Mouse (Mus musculus): ENCODE data around the gene Snx25.
A peak's percentile ranks its signal among the peaks of the same experiment; 100 is the strongest.
"Not testable (repeated sequence)": the region's sequence is repeated elsewhere in the genome, so short reads cannot be mapped to it uniquely, and the experiment has no call there.

Gene Snx25

DNA sequence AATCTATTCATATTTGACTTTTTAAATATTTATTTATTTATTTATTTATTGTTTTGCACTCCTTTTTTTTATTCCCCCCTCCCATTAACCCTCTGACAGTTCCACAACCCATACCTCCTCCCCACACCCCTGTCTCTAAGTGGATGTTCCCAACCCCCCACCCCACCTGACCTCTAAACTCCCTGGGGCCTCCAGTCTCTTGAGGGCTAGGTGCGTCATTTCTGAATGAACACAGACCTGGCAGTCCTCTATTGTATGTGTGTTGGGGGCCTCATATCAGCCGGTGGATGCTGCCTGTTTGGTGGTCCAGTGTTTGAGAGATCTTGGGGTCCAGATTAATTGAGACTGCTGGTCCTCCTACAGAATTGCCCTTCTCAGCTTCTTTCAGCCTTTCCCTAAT, 16.4 kb downstream of the Snx25 start:
- not testable (repeated sequence) for DNase-seq

DNA sequence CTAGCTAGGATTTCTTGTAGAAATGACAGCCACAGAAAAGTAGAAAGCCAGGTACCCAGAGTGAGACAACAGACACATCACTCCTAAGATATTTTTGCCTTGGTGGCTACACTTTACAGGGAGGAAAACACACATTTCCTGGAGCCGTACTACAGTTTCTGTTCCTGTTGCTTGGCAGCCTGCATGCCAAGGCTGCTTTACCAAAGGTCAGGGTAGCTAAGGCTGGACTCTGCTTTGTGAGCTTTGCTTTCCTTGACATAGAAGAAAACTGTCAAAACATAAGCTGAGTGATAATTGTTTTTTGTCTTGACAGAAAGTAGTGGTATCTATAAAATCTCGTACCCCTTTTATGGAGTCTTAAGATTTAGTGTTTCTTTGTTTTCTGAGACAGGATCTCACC, 21.5 kb downstream of the Snx25 start:
- no peak for DNase-seq

DNA sequence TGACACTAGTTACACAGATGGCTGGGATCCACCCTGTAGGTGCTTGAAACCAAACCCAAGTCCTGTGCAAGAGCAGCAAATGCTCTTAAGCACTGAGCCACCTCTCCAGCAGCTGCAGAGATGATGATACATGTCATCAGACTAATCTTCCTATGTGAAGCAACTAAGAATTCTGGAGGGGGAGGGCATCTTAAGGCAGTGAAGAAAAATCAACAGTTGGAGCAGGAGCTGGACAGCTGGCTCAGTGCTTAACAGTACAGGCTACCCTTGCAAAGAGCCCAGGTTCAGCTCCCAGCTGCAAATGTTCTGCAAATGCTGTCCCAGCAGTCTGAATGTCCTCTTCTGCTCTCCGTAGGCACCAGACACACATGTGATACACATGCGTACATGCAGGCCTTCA, 29.5 kb downstream of the Snx25 start:
- no peak for DNase-seq

- no peak for DNase-seq
Observed at GRCm38 (mm10) chr8:46119176-46119575, 32.8 kb downstream of the Snx25 start.

- DNase-seq, result no peak
Observed at GRCm38 (mm10) chr8:46117172-46117571, 34.8 kb downstream of the Snx25 start.

DNA sequence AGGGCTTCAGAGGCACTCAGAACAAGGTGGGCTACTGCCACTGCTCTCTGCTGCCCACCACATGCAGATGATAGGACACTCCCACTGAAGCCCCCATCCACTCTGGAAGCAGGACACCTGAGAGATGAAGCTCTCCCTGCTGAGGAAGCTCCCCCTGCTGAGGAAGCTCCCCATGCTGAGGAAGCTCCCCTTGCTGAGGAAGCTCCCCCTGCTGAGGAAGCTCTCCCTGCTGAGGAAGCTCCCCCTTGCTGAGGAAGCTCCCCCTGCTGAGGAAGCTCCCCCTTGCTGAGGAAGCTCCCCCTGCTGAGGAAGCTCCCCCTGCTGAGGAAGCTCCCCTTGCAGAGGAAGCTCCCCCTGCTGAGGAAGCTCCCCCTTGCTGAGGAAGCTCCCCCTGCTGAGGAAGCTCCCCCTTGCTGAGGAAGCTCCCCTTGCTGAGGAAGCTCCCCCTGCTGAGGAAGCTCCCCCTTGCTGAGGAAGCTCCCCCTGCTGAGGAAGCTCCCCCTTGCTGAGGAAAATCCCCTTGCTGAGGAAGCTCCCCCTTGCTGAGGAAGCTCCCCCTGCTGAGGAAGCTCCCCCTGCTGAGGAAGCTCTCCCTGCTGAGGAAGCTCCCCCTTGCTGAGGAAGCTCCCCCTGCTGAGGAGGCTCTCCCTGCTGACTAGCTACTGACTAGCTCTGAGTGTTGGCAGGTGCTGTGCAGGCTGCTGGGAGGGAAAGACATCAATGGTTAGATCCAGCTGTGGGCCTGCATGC, 38.4 kb downstream of the Snx25 start:
- peak in 1 of 2 experiments; percentile 19 for DNase-seq

GRCm38 (mm10) chr8:46107690-46108089, 44.3 kb downstream of the Snx25 start:
- no peak for DNase-seq

GRCm38 (mm10) chr8:46103434-46103833, 48.5 kb downstream of the Snx25 start:
- no peak for DNase-seq

DNA sequence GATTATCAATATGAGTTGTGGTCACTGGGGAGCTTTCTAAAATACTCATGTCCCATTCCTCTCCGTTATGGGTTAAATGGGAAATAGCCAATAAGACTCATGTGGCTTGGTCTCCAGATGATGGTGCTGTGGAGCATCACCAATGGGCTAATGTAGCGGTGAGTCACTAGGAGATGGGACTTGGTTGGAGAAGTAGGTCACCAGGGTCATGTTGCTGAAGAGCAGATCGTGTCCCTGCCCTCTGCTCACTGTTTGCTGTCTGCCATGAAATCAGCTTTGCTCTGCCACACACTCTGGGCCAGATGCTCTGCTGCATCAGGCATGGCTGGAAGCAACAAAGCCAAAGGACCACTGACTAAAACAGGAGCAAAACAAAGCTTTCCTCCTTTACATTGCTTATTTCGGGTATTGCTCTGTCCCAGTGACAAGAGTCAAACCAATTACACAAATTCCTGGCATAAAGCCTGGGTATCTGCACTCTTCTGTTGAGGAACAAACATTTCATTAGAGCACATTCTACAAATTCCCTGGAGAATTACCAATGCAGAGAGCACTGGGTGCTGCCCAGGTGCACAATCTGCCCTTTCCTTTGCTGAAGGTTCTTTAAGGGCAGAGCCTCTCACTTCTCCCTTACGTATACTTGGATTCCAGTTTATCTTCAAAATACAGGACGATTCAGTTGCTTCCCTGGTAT, 59.1 kb downstream of the Snx25 start:
- DNase-seq, result no peak

DNA sequence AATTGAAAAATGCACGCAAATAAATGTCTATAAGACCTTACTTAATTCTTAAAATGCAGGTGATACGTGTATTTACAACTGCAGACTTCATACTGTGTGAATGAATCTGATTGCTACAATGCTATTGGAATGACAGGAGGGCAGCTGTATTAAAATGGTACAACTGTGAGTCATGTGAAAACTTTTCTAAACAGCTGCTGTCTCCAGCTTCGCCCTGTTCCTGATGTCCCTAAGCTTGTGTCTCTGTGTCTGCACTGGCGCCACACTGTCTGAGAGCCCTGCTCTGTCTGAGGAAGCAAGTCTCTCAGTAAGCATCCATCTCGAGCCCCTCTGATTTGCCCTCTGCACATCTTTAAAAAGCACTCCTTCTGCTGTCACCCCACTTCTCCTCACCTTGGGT, 68.8 kb downstream of the Snx25 start:
- DNase-seq, result no peak

DNA sequence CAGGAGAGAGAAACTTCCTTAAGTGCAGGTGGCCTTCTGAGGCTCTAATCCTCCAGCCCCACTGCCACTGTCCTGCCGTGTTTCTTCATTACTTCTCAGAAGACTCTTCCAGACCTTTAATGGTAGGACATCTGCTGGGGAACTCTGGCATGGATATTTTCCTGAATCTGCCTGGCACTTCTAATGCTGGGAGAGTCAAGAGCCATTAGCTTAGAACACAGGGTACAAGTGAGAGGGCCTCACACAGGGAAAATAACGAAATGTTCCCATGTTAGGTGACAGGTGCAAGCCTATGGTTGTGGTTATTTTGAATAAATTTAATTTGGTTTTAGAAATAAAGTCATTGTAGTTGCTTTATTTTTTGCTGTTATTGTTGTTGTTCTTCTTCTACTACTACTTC, 70.9 kb downstream of the Snx25 start:
- DNase-seq, result no peak

- DNase-seq, result no peak
Observed at GRCm38 (mm10) chr8:46078866-46079265, 73.1 kb downstream of the Snx25 start.

GRCm38 (mm10) chr8:46075223-46075622, 76.7 kb downstream of the Snx25 start:
- DNase-seq, result no peak

- DNase-seq, result no peak
Observed at GRCm38 (mm10) chr8:46073540-46074140, 78.3 kb downstream of the Snx25 start.

- no peak for DNase-seq
Observed at GRCm38 (mm10) chr8:46072798-46073197, 79.2 kb downstream of the Snx25 start.

DNA sequence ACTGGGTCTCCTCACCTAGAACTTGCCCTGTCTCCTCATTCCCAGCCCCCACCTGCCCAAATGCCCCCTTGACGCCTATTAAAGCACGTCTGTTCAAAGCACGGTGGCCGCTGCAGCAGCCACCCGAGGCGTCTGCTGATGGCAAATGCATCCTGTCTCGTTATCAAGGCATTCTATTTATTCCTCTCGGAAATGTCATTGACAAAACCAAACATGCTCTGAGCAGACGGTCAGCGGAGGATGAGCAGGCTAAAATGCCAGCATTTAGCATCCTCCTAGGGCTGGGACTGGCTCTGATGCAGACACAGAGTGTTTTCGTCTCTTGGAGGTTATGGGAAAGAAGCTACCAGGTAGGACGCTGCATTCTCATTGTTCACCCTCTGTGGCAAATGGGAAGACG, 111.7 kb downstream of the Snx25 start:
- no peak for DNase-seq

DNA sequence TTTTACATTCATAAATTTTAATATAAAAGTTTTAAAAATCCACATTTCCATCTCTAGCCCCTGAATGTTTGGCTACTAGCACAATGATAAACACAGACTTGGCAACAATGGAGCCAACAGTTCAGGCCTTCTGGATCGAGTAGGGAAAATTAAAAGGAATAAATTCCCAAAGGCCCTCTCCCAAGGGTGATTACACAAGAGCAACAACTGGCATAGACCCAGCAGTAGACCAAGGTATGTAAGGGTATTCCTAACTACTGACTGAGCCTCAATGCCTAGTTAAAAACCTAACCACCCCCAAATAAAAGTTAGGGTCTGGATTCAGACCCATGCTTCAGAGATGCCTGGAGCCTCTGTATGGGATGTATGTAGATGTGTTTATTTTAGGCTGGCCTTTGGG, 112.3 kb downstream of the Snx25 start:
- no peak for DNase-seq

DNA sequence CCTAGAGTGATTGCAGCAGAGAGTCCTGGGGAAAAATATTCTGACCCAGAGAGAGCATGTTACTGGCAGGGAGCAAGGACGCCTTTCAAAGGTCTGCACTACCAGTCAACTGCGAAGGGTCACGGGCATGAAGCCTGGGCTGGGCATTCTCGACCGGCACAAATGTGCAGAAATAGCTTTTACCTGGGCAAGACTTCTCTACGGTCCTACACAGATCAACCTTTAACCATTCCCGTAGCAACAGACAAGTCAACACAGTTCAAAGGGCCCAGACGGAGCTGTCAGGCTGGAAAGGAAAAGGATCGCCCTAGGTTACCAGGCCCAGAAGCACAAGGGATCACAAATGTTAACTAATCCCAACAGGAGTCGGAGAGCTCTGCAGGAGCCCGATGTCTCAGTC, 115.7 kb downstream of the Snx25 start:
- DNase-seq, result peak in 1 of 2 experiments; percentile 21

GRCm38 (mm10) chr8:46024392-46024791, 127.6 kb downstream of the Snx25 start:
- peak in 1 of 2 experiments; percentile 27 for DNase-seq

DNA sequence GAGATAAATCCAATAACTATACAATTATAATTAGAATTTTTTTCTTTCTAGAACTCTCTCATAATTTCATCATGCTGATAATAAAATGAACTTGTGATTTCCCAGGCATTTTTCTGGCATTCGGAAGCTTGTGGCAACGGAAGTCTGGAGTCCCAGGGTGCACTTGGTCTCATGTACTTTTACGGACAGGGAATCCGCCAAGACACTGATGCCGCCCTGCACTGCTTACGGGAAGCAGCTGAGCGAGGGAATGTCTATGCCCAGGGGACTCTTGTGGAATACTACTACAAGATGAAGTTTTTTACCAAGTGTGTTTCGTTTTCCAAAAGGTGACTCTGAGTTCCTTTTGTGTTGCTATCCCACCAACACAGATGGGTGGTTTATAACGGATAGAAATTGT, 129.2 kb downstream of the Snx25 start:
- no peak for DNase-seq

DNA sequence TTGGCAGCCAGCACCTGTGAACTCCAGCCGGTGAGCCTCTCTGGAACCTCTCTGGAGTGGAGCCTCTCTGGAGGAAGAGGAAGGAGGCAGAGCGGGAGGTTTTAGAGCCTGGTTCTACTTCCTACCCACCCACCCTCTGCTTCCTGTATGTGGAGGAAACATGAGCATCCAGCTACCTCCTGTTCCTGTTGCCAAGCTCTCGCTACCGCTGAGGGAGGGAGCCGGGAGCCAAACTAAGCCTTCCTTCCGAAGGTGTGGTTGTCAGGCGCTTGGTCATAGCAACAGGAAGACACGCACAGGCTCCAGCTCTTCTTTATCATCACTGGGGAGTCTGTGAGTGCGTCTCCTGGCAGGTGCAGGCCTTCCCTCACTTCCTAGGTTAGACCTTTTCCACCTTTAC, 129.8 kb downstream of the Snx25 start:
- DNase-seq, result no peak

- DNase-seq, result peak; percentile 44 to 59
Observed at GRCm38 (mm10) chr8:46010746-46011680, 140.9 kb downstream of the Snx25 start.

DNA sequence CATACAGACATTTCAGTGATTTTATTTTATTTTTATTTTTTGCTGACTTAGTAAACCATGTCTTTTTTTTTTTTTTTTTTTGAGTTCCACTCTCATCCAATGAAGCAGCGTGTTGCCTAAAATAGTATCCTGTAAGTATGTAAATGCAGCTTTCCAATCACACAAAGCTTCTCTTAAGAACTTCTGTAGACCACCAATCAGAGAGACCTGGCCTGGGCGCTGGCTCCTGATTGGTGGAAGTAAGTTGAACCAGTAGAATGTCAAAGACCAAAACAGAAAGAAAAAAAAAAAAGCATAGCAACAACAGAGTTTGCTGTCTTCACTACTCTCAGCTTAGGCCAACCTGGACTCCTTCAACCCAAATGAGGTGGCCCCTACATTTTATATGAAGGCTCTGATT, 141.7 kb downstream of the Snx25 start:
- peak; percentile 22 to 52 for DNase-seq
